Mouse (Mus musculus) spleen, adult 2 months (tissue): ENCODE data around the gene Gpc6.

Experiments used
- CTCF ChIP-seq: fragments of 200-500 bp; IDR thresholded peaks from 2 replicates; pipeline ENCODE4 v1.5.1; 2011; ENCODE audit warnings: mild to moderate bottlenecking, inconsistent platforms; ENCODE audit not compliant: insufficient read depth, insufficient read length, insufficient replicate concordance; ENCODE audit errors: extremely low read depth
- POLR2A ChIP-seq: fragments of 200-500 bp; IDR thresholded peaks from 2 replicates; pipeline ENCODE4 v1.6.1; 2011; ENCODE audit warnings: low read depth, low read length, inconsistent platforms

- no peak for TF ChIP-seq CTCF
- TF ChIP-seq POLR2A = no peak
Observed at GRCm38 (mm10) chr14:117499354-117499753, 574.2 kb downstream of the Gpc6 start.
